Mouse (Mus musculus) naive thymus-derived CD4-positive, alpha-beta T cell, adult 2 months (primary cell): ENCODE measurements around the gene Cyp2b10.
"Not testable (repeated sequence)": the region's sequence is repeated elsewhere in the genome, so short reads cannot be mapped to it uniquely, and the experiment has no call there.

ENCODE experiments used
- DNase-seq: peaks from one replicate; pipeline ENCODE4 v3.0.0-alpha.2; 2011; ENCODE audit warnings: low read depth

Cyp2b10 gene

DNA sequence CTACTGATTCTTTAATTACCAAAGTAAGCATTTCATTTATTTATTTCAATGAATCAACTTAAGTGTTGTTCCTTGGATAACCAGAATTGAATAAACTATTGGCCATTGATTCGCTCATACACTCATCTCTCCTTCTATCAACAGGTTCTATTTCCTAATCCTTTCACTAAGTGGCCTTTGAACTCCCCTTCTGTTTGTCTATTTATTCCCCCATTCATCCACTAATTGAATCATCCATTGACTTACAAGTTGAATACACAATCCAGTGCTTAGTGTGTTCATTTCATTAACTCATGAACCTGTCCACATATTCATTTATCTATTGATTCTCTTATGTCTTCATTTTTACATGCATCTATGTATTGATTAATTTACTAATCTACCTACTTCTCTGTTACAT is 18.7 kb downstream of the Cyp2b10 start:
- no peak for DNase-seq

DNA sequence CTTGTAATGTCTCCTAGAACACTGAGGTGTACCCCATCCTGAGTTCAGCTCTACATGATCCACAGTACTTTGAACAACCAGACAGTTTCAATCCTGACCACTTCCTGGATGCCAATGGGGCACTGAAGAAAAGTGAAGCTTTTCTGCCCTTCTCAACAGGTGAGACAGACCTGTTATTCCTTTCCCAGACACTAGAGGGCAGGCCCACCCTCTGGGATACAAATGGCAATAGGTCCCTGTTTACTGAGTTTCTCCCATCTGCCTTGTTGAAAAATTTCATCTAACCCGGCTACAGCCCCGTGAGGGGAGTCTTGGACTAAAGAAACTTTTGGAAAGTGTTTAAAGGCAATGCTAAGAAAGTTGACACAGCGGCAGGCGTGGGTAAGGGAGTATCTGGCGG is 19.9 kb downstream of the Cyp2b10 start:
- not testable (repeated sequence) for DNase-seq

GRCm38 (mm10) chr7:25919467-25919866 is 22.0 kb downstream of the Cyp2b10 start:
- DNase-seq, result no peak

- DNase-seq, result no peak
Observed at GRCm38 (mm10) chr7:25945274-25945673, 47.9 kb downstream of the Cyp2b10 start.
